Mouse (Mus musculus) cerebellum, adult 2 months (tissue): ENCODE measurements around the gene Tmem163. TPM values are rescaled to one million over a fixed set of nuclear protein-coding genes. Genes with fewer than 3 reads are reported as not detected.

Experiments used
- DNase-seq, 2 experiments: peaks; one replicate each; pipeline ENCODE4 v3.0.0; 2021
- H3K27ac ChIP-seq: fragments of 200-500 bp; 2 replicates; pipeline ENCODE4 v1.5.1; 2012; ENCODE audit warnings: low read length, control low read depth, inconsistent platforms; ENCODE audit not compliant: insufficient read depth
- H3K27me3 ChIP-seq: fragments of 200-500 bp; 2 replicates; pipeline ENCODE4 v1.6.1; 2012; ENCODE audit warnings: inconsistent platforms, mild to moderate bottlenecking, low read length, moderate library complexity; ENCODE audit not compliant: control insufficient read depth, insufficient read depth
- H3K4me1 ChIP-seq: fragments of 200-500 bp; 2 replicates; pipeline ENCODE4 v1.6.1; 2011; ENCODE audit warnings: low read length; ENCODE audit not compliant: control insufficient read depth, insufficient read depth
- H3K4me3 ChIP-seq: fragments of 200-500 bp; replicated peaks from 2 replicates; pipeline ENCODE3; 2011; ENCODE audit warnings: mild to moderate bottlenecking, low read depth, low read length, control low read depth; ENCODE audit not compliant: insufficient read depth
- CTCF ChIP-seq: fragments of 200-500 bp; IDR thresholded peaks from 2 replicates; pipeline ENCODE4 v1.5.1; 2011; ENCODE audit warnings: low read depth, mild to moderate bottlenecking, control low read depth, low read length, moderate library complexity, borderline replicate concordance; ENCODE audit not compliant: insufficient read depth
- POLR2A ChIP-seq: fragments of 200-500 bp; IDR thresholded peaks from 2 replicates; pipeline ENCODE4 v1.6.1; 2011; ENCODE audit warnings: low read length, control low read depth, borderline replicate concordance; ENCODE audit not compliant: insufficient read depth
- WGBS: fragments of 180-500 bp; shearing (Covaris S2); methylation state at CpG from one replicate; pipeline ENCODE4 v1.1.7; 2018; 5-methylcytosine and 5-hydroxymethylcytosine counted together
- polyA plus RNA-seq: library from polyadenylated mRNA; depleted of rRNA; stranded (reverse); fragments of >200 nt; gene quantifications from 2 replicates; pipeline ENCODE4 v1.2.3, GENCODE M21; 2012; rRNA removed

Gene Tmem163
- polyA plus RNA-seq = 106 and 124 TPM in 2 replicates

- peak; percentile 73 to 75 for DNase-seq
- 24% methylated on average over 18 of the region's 18 CpGs for WGBS
- peaks cover 8% of the 10 kb centered on the region for H3K4me1 ChIP-seq
- H3K27ac ChIP-seq = peak within 1 kb of the TSS; percentile 90
- peak within 1 kb of the TSS; percentile 90 for H3K4me3 ChIP-seq
- no peaks in the 10 kb centered on the region for H3K27me3 ChIP-seq
- TF ChIP-seq CTCF = peak; percentile 84
- no peak for TF ChIP-seq POLR2A
Measured at GRCm38 (mm10) chr1:127679498-127680133, at the start of gene Tmem163. Gene Tmem163 (minus strand): TSS chr1:127679548.

- no peaks in the 10 kb centered on the region for H3K27me3 ChIP-seq
- TF ChIP-seq POLR2A = no peak
- TF ChIP-seq CTCF = no peak
- H3K27ac ChIP-seq = no peak within 1 kb of the TSS
- DNase-seq = no peak
- WGBS = 80% methylated on average over 4 of the region's 4 CpGs
- no peaks in the 10 kb centered on the region for H3K4me1 ChIP-seq
- H3K4me3 ChIP-seq = no peak within 1 kb of the TSS
Measured at GRCm38 (mm10) chr1:127729096-127729495, 49.7 kb upstream of the Tmem163 start, which contains the start of gene Acmsd. Gene Acmsd (plus strand): TSS chr1:127729413.

DNA sequence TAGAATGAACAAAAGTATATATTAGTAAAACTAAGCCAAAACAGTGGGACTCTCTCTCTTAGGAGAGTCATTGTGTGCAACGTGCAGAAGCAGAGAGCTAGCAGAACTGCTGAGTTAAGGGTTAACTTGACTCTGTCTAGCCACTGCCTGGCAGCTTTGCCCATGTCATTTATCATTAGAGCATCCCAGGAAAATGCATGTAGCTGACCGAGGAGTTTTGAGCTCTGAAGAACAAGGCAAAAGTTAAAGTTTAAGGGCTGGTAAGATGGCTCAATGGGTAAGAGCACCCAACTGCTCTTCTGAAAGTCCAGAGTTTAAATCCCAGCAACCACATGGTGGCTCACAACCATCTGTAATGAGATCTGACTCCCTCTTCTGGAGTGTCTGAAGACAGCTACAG is 44.2 kb upstream of the Tmem163 start:
- Histone ChIP-seq H3K4me1 (no peaks in the 10 kb centered on the region), H3K27ac (no peak overlapping the region), H3K27me3 (no peaks in the 10 kb centered on the region), H3K4me3 (no peak overlapping the region)
- no peak for DNase-seq
- TF ChIP-seq POLR2A (no peak), CTCF (no peak)
- WGBS = 29% methylated on average over 2 of the region's 2 CpGs

GRCm38 (mm10) chr1:127718290-127718689 is 38.9 kb upstream of the Tmem163 start:
- TF ChIP-seq CTCF (no peak), POLR2A (no peak)
- H3K4me3 ChIP-seq = no peak overlapping the region
- WGBS = 84% methylated on average over 1 of the region's 1 CpGs
- H3K27me3 ChIP-seq = no peaks in the 10 kb centered on the region
- H3K27ac ChIP-seq = no peak overlapping the region
- no peaks in the 10 kb centered on the region for H3K4me1 ChIP-seq
- DNase-seq = no peak

GRCm38 (mm10) chr1:127716441-127716840 is 37.1 kb upstream of the Tmem163 start:
- no peak for DNase-seq
- WGBS = 78% methylated on average over 8 of the region's 8 CpGs
- TF ChIP-seq POLR2A (no peak), CTCF (no peak)
- no peaks in the 10 kb centered on the region; the same call in 1 of the 2 replicates for H3K27me3 ChIP-seq
- no peaks in the 10 kb centered on the region for H3K4me1 ChIP-seq
- no peak overlapping the region for H3K4me3 ChIP-seq
- H3K27ac ChIP-seq = no peak overlapping the region

- Histone ChIP-seq H3K4me1 (no peaks in the 10 kb centered on the region), H3K27me3 (no peaks in the 10 kb centered on the region), H3K27ac (no peak overlapping the region), H3K4me3 (no peak overlapping the region)
- WGBS = 37% methylated on average over 5 of the region's 5 CpGs
- DNase-seq = no peak
- TF ChIP-seq POLR2A = no peak
- TF ChIP-seq CTCF = no peak
Measured at GRCm38 (mm10) chr1:127706269-127706668, 26.9 kb upstream of the Tmem163 start.

DNA sequence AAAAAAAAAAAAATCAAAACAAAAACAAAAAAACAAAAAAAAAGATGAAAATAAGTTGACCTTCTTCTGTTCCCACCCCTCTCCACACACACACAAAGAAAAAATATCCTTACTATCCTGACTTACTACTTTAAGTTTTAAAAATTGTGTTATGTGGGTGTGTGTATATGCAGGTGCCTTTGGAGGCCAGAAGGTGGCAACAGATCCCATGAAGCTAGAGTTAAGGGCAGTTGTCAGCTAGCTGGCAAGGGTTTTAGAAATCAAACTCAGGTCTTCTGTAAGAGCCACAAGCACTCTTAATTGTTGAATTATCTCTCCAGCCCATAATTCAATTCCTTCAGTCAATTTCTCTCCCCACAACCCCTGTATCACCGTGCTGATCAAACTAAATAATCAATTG is 22.8 kb upstream of the Tmem163 start:
- Histone ChIP-seq H3K4me3 (no peak overlapping the region), H3K4me1 (no peaks in the 10 kb centered on the region), H3K27ac (no peak overlapping the region), H3K27me3 (no peaks in the 10 kb centered on the region)
- no peak for DNase-seq
- TF ChIP-seq POLR2A (no peak), CTCF (no peak)
- 90% methylated on average over 1 of the region's 1 CpGs for whole genome bisulfite sequencing

DNA sequence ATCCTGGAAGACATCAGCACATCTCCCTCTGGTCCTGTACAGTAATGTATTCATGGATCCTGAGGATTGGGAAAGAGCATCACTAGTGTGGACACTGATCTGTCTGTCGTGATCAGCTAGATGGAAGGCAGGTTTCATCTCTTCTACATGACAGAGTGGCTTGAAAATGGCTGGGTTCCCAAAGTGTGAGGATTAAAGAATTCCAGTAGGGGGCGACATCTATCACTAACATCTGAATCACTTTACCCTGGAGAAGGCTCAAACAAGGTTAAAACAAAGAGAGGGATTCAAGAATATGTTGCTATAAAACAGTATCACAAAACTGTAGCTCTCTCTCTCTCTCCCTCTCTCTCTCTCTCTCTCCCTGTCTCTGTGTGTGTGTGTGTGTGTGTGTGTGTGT is 17.2 kb upstream of the Tmem163 start:
- TF ChIP-seq POLR2A = no peak
- no peak for TF ChIP-seq CTCF
- DNase-seq = no peak
- Histone ChIP-seq H3K4me3 (no peak overlapping the region), H3K4me1 (no peaks in the 10 kb centered on the region), H3K27ac (no peak overlapping the region), H3K27me3 (no peaks in the 10 kb centered on the region)
- WGBS = 13% methylated on average over 2 of the region's 2 CpGs
